Mouse (Mus musculus) forebrain, embryonic 11.5 days (tissue): ENCODE results near the gene Vac14. TPM values are rescaled to one million over a fixed set of nuclear protein-coding genes. Genes with fewer than 3 reads are reported as not detected.

Experiments used
- ATAC-seq: fragments of 200-750 bp; cut with Nextera tagmentation; replicated peaks from 2 replicates; pipeline ENCODE4 v1.8.0; 2017; ENCODE audit warnings: moderate TSS enrichment; ENCODE audit not compliant: low FRiP score
- DNase-seq: peaks from one replicate; pipeline ENCODE4 v3.0.0-alpha.2; 2017; ENCODE audit warnings: low spot score
- H3K27ac ChIP-seq: fragments of 300-500 bp; sonication (generic); 2 replicates; pipeline ENCODE4 v1.5.1; 2014; ENCODE audit warnings: low read depth, low read length
- H3K27me3 ChIP-seq: fragments of 300-500 bp; sonication (generic); 2 replicates; pipeline ENCODE4 v1.6.1; 2014; ENCODE audit warnings: mild to moderate bottlenecking, low read length, mixed read lengths; ENCODE audit not compliant: control insufficient read depth, insufficient read depth
- H3K36me3 ChIP-seq: fragments of 300-500 bp; sonication (generic); 2 replicates; pipeline ENCODE4 v1.6.1; 2014; ENCODE audit warnings: mild to moderate bottlenecking, low read length, moderate library complexity, mixed read lengths; ENCODE audit not compliant: control insufficient read depth, insufficient read depth
- H3K4me1 ChIP-seq: fragments of 300-500 bp; sonication (generic); replicated peaks from 2 replicates; pipeline ENCODE4 v1.6.1; 2014; ENCODE audit warnings: low read length, mixed read lengths; ENCODE audit not compliant: control insufficient read depth, insufficient read depth
- H3K4me2 ChIP-seq: fragments of 300-500 bp; sonication (generic); 2 replicates; pipeline ENCODE4 v1.6.1; 2014; ENCODE audit warnings: low read depth, mild to moderate bottlenecking, low read length, moderate library complexity, mixed read lengths; ENCODE audit not compliant: severe bottlenecking
- H3K4me3 ChIP-seq: fragments of 300-500 bp; sonication (generic); 2 replicates; pipeline ENCODE4 v1.5.1; 2014; ENCODE audit warnings: low read depth, low read length
- H3K9ac ChIP-seq: fragments of 300-500 bp; sonication (generic); 2 replicates; pipeline ENCODE4 v1.6.1; 2014; ENCODE audit warnings: low read length
- H3K9me3 ChIP-seq: fragments of 300-500 bp; sonication (generic); 2 replicates; pipeline ENCODE4 v1.6.1; 2016; ENCODE audit warnings: low read length, mixed read lengths; ENCODE audit not compliant: control insufficient read depth
- WGBS: fragments of 180-500 bp; shearing (Covaris S2); extraction: QIAGEN DNeasy Blood & Tissue Kit; methylation state at CpG from one replicate; pipeline ENCODE4 v1.1.7; 2014; 5-methylcytosine and 5-hydroxymethylcytosine counted together
- polyA plus RNA-seq: library from polyadenylated mRNA; unstranded; fragments of >200 nt; fragmentation: Nextera tagmentation; extraction: Ambion mirVana; gene quantifications from 2 replicates; pipeline ENCODE4 v1.2.1, GENCODE M21; 2014

Vac14 gene
- polyA plus RNA-seq, 1 experiment from 2014 or later = 31.8 TPM

GRCm38 (mm10) chr8:110619919-110620318 is 1.5 kb downstream of the Vac14 start:
- peaks cover 7% of the 10 kb centered on the region; the same call in 1 of the 2 replicates for H3K4me1 ChIP-seq
- 87% methylated on average over 5 of the region's 5 CpGs for WGBS
- H3K27me3 ChIP-seq = no peaks in the 10 kb centered on the region; the same call in 1 of the 2 replicates
- DNase-seq (no peak), ATAC-seq (no peak)
- H3K9me3 ChIP-seq = no peaks in the 10 kb centered on the region
- H3K4me3 ChIP-seq = no peak overlapping the region
- H3K4me2 ChIP-seq = no peak overlapping the region
- no peak overlapping the region for H3K9ac ChIP-seq
- no peak overlapping the region for H3K27ac ChIP-seq
- H3K36me3 ChIP-seq = no peaks in the 10 kb centered on the region

GRCm38 (mm10) chr8:110626431-110626830 is 8.0 kb downstream of the Vac14 start:
- ATAC-seq = no peak
- Histone ChIP-seq H3K4me3 (no peak overlapping the region), H3K27ac (no peak overlapping the region), H3K4me1 (no peaks in the 10 kb centered on the region), H3K27me3 (no peaks in the 10 kb centered on the region), H3K9ac (no peak overlapping the region), H3K36me3 (no peaks in the 10 kb centered on the region), H3K9me3 (no peaks in the 10 kb centered on the region), H3K4me2 (no peak overlapping the region)
- DNase-seq = no peak
- 78% methylated on average over 4 of the region's 4 CpGs for WGBS

GRCm38 (mm10) chr8:110629245-110630063 is 11.1 kb downstream of the Vac14 start:
- Histone ChIP-seq H3K9me3 (no peaks in the 10 kb centered on the region), H3K4me2 (no peak overlapping the region), H3K9ac (no peak overlapping the region), H3K4me1 (no peaks in the 10 kb centered on the region), H3K27me3 (no peaks in the 10 kb centered on the region), H3K27ac (no peak overlapping the region), H3K4me3 (no peak overlapping the region), H3K36me3 (no peaks in the 10 kb centered on the region; the same call in 1 of the 2 replicates)
- WGBS = 68% methylated on average over 9 of the region's 9 CpGs
- DNase-seq (peak; percentile 68), ATAC-seq (no peak)

- no peaks in the 10 kb centered on the region; the same call in 1 of the 2 replicates for H3K36me3 ChIP-seq
- H3K27ac ChIP-seq = no peak overlapping the region
- H3K4me2 ChIP-seq = no peak overlapping the region
- no peak for DNase-seq
- no peaks in the 10 kb centered on the region for H3K4me1 ChIP-seq
- ATAC-seq = no peak
- no peak overlapping the region for H3K4me3 ChIP-seq
- 93% methylated on average over 3 of the region's 3 CpGs for WGBS
- no peaks in the 10 kb centered on the region for H3K9me3 ChIP-seq
- H3K9ac ChIP-seq = no peak overlapping the region
- H3K27me3 ChIP-seq = no peaks in the 10 kb centered on the region
These were observed 11.7 kb downstream of the Vac14 start for GRCm38 (mm10) chr8:110630079-110630478.

GRCm38 (mm10) chr8:110630571-110631071 is 12.2 kb downstream of the Vac14 start:
- H3K4me3 ChIP-seq = no peak overlapping the region
- H3K27me3 ChIP-seq = no peaks in the 10 kb centered on the region
- no peak overlapping the region for H3K9ac ChIP-seq
- H3K4me1 ChIP-seq = no peaks in the 10 kb centered on the region
- H3K9me3 ChIP-seq = no peaks in the 10 kb centered on the region
- no peak overlapping the region for H3K4me2 ChIP-seq
- WGBS = 91% methylated on average over 8 of the region's 8 CpGs
- no peak for DNase-seq
- ATAC-seq = no peak
- H3K27ac ChIP-seq = no peak overlapping the region
- no peaks in the 10 kb centered on the region; the same call in 1 of the 2 replicates for H3K36me3 ChIP-seq

- DNase-seq (no peak), ATAC-seq (no peak)
- Histone ChIP-seq H3K4me1 (no peaks in the 10 kb centered on the region), H3K4me3 (no peak overlapping the region), H3K9ac (no peak overlapping the region), H3K27me3 (no peaks in the 10 kb centered on the region), H3K36me3 (no peaks in the 10 kb centered on the region; the same call in 1 of the 2 replicates), H3K27ac (no peak overlapping the region), H3K9me3 (no peaks in the 10 kb centered on the region), H3K4me2 (no peak overlapping the region)
- WGBS = 93% methylated on average over 7 of the region's 7 CpGs
These were observed 12.8 kb downstream of the Vac14 start for GRCm38 (mm10) chr8:110631201-110631600.

- Histone ChIP-seq H3K4me3 (no peak overlapping the region), H3K9me3 (no peaks in the 10 kb centered on the region), H3K4me1 (no peaks in the 10 kb centered on the region), H3K27ac (no peak overlapping the region), H3K36me3 (peaks cover 4% of the 10 kb centered on the region), H3K9ac (no peak overlapping the region), H3K4me2 (no peak overlapping the region), H3K27me3 (no peaks in the 10 kb centered on the region)
- DNase-seq (no peak), ATAC-seq (no peak)
- 97% methylated on average over 3 of the region's 3 CpGs for WGBS
These were observed 15.4 kb downstream of the Vac14 start for GRCm38 (mm10) chr8:110633814-110634213.

- no peak overlapping the region for H3K4me3 ChIP-seq
- no peaks in the 10 kb centered on the region for H3K27me3 ChIP-seq
- no peak overlapping the region for H3K9ac ChIP-seq
- WGBS = 95% methylated on average over 6 of the region's 6 CpGs
- no peak for DNase-seq
- no peak overlapping the region for H3K27ac ChIP-seq
- H3K4me1 ChIP-seq = no peaks in the 10 kb centered on the region
- H3K36me3 ChIP-seq = peaks cover 4% of the 10 kb centered on the region
- no peak for ATAC-seq
- no peaks in the 10 kb centered on the region for H3K9me3 ChIP-seq
- H3K4me2 ChIP-seq = no peak overlapping the region
These were observed 17.8 kb downstream of the Vac14 start for GRCm38 (mm10) chr8:110636182-110636581.

GRCm38 (mm10) chr8:110642331-110642730 is 23.9 kb downstream of the Vac14 start:
- H3K4me1 ChIP-seq = no peaks in the 10 kb centered on the region
- ATAC-seq = no peak
- no peaks in the 10 kb centered on the region for H3K9me3 ChIP-seq
- H3K36me3 ChIP-seq = no peaks in the 10 kb centered on the region; the same call in 1 of the 2 replicates
- DNase-seq = no peak
- H3K9ac ChIP-seq = no peak overlapping the region
- H3K4me2 ChIP-seq = no peak overlapping the region
- H3K27me3 ChIP-seq = no peaks in the 10 kb centered on the region
- H3K27ac ChIP-seq = no peak overlapping the region
- 92% methylated on average over 5 of the region's 5 CpGs for WGBS
- H3K4me3 ChIP-seq = no peak overlapping the region
